Mouse (Mus musculus): Measurements from ENCODE around the gene Ttll10.

GRCm38 (mm10) chr4:156059713-156060112 is 499 bp upstream of the Ttll10 start:
- TF ChIP-seq MEF2A (IDR thresholded peaks at IDR 0.05; ENCODE audit: extremely low read depth, insufficient replicate concordance, low read depth, low read length, poor library complexity, severe bottlenecking) (no peak), MAZ (IDR thresholded peaks at IDR 0.05; ENCODE audit: low read depth, low read length) (no peak), POLR2AphosphoS2 (IDR thresholded peaks at IDR 0.05; ENCODE audit: low read length) (no peak), RAD21 (IDR thresholded peaks at IDR 0.05; ENCODE audit: low read depth, low read length) (no peak), POLR2A (IDR thresholded peaks at IDR 0.05; ENCODE audit: control insufficient read depth in 1 of 2, insufficient read depth in 1 of 2, low read depth in 1 of 2, low read length in 2 of 2, poor library complexity in 1 of 2) (no peak), ZC3H11A (IDR thresholded peaks at IDR 0.05; ENCODE audit: low read depth, low read length) (no peak), NRF1 (IDR thresholded peaks at IDR 0.05; ENCODE audit: insufficient read depth, low read depth, low read length, poor library complexity, severe bottlenecking) (no peak), ZNF384 (IDR thresholded peaks at IDR 0.05; ENCODE audit: low read depth, low read length) (no peak), CTCF (IDR thresholded peaks at IDR 0.05 in 2 of 3, conservative IDR thresholded peaks at IDR 0.05 in 1 of 3; ENCODE audit: control insufficient read depth in 1 of 3, insufficient read depth in 1 of 3, low read depth in 2 of 3, low read length in 3 of 3, poor library complexity in 1 of 3, severe bottlenecking in 1 of 3) (no peak), TCF12 (IDR thresholded peaks at IDR 0.05; ENCODE audit: low read depth, low read length) (no peak), ELF1 (IDR thresholded peaks at IDR 0.05; ENCODE audit: low read depth, low read length) (no peak), E2F4 (IDR thresholded peaks at IDR 0.05; ENCODE audit: borderline replicate concordance, low read depth, low read length) (no peak), MAFK (IDR thresholded peaks at IDR 0.05; ENCODE audit: borderline replicate concordance, low read depth, low read length) (no peak)
